Mouse (Mus musculus) kidney, postnatal 25 days (tissue): Measurements from ENCODE around the gene Nmnat3.

Source experiments
- DNase-seq, 2 experiments: peaks; one replicate each; pipeline ENCODE4 v3.0.0; 2021; ENCODE audit warnings: mixed read lengths in 2 of 2

Nmnat3 gene

DNA sequence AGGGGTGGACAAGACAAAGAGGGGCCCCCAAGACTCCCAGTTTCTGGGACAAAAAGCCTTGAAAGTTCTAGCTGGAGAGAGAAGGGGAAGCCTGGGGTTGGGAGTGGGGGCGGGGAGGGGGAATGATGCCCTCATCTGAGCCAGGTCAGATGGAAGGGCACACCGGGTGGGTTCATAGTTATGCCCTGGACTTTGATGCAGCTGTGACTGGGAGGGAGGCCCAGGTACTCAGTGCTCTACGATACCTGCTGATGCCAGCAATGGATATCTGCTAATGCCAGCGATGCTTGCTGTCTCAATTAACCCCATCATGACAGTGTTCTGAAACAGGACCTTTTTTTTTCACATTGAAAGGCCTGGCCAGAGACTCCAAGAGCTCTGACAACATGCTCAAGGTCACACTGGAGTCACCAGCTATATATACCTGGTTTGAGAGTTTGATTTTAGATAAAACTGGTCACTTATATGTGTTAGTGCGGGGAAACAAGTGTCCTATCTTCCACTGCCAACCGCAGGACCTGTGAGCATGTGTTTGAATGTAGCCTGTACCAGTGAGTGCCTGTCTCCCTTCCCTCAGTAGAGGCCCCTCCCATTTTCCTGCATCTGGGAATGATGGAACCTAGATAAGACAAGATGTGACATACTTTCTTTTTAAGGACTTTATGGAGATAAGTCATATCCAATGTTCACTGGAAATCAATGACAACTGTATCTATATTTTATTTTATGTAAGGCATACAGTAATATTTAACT, 25.6 kb downstream of the Nmnat3 start:
- DNase-seq, result peak; percentile 11 to 65

- DNase-seq, result no peak
Observed at GRCm38 (mm10) chr9:98313587-98313986, 26.4 kb downstream of the Nmnat3 start.

- no peak for DNase-seq
Observed at GRCm38 (mm10) chr9:98314059-98314650, 26.9 kb downstream of the Nmnat3 start.

DNA sequence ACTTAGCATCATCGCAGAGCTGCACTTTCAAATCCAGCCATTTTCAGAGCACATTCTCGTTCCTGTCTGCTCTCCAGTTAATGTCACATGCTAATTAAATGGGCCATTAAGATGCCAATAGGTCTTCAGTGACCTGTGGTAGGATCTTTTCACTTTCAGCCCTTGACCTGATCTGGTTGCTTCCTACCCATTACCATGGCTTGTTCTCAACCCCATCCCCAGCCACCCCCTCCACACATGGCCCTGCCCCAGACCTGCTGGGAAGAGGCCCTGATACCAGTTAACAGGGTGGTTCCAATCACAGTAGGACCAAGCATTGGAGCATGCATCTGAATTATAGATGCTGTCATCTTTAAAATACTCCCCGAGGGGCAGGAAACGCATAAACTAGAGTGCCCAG, 30.7 kb downstream of the Nmnat3 start:
- no peak for DNase-seq

- DNase-seq, result no peak
Observed at GRCm38 (mm10) chr9:98318875-98319274, 31.6 kb downstream of the Nmnat3 start.

GRCm38 (mm10) chr9:98320785-98321184, 33.5 kb downstream of the Nmnat3 start:
- DNase-seq, result no peak

DNA sequence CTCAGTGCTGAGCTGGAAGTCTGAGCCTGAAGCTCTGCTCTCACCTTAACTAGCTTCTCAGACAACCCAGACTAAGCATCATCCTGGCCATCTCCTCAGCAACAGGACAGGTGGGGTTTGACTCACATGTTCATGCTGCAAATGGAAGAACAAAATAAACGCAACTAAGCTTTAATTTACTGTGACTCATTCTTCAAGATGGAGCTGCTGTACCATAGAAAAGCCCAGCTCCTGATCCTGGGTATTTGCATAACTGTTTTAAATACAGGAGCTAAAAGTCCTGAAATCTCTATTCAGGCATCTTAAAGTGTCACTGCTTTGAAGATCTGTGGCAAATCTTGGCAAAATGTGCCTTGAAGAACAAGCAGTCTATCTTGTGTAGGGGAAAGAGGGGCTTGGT, 38.9 kb downstream of the Nmnat3 start:
- DNase-seq, result no peak

DNA sequence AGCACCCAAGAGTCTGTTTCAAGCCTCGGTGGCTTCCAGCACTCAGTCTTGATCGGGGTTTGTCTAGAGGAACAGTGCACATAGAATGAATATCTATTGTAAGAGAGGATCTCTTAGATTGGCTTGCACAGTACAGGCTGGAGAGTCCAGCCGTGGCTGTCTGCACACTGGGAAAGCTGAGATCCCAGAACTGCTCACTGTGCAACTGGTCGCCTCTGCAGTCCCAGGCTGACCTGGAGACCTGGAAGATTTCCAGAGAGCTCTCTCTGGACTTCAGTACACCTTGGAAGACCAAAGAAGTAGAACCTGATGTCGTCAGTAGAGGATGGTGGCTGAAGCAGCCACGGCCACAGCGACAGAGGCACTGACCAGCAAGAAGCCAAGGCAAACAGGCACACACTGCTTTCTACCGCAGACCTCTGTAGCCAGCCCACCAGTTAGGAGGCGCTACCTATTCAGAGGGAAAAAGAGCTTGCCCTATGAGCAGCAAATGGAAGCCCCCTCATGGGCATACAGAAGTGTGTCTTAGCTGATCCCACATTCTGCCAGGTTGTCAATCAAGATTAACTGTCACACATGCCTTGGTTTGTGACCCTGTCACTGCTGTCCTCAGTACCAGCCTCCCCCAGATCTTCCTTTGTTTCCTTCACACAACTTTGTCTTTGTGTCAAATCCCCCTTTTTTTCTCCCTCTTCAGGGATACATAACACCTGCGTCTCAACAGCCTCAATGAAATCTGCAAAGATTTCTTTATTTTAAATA, 41.4 kb downstream of the Nmnat3 start:
- DNase-seq, result peak; percentile 58 to 78

GRCm38 (mm10) chr9:98329274-98330105, 42.3 kb downstream of the Nmnat3 start:
- DNase-seq, result peak; percentile 83 to 93

DNA sequence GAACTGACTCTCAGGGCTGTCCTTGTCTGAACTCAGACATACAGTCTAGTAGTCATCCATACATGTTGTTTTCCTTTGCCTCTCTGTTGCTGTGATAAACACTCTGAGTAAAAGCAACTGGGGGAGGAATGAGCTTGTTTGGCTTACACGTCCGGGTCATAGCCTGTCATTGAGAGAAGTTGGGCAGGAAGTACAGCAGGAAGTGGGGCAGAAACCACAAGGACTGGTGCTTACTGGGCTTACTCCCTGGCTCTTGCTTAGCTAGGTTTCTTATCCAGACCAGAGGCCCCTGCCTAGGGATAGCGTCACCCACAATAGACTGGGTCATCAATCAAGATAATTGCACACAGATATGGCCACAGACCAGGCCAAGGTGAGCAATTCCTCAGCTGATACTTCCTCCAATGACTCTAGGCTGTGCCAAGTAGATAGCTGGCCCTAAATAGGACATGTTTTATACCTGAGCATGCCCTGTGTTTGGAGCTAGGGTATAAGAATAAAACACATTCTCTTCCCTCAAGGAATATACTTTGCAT, 46.1 kb downstream of the Nmnat3 start:
- no peak for DNase-seq

DNA sequence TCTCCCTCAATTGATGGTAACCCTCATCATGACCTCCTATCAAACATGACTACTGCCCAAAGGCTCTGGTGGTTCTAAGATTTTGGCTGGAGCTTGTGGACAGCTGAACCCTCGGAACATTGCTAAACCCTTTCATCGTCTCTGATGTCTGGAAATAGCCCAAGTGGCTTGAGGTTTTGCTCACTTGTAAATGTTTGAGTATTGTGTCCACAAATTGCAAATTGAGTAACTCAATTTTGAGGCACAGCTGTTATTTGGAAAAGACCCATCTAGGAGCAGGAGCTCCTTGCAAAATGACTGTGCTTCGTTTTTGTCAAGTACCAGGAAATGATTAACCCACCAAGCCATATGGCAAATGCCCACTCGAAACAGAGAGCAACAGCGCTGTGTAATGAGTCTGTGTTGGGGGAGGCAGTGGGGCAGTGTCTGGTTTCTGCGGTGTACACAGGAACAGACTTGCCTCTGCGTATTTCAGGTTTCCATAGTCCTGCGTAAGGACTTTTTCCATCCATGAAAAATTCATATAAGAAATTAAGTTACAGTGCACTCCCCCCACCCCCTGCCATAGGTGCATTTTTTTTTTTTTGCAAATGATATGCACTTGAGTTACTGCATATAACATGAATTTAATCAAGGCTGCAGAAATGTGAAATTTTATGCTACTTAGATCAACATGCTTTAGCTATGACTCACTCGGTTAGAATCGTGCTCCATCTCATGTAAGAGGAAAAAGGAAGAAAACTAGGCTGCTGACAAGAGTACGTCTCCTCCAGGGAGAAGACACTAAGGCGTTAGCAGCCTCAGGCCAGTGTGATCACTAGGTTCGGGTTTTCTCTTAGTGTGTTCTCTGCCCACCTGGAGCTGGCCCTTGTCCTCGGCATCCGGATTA, 50.9 kb downstream of the Nmnat3 start:
- no peak for DNase-seq

DNA sequence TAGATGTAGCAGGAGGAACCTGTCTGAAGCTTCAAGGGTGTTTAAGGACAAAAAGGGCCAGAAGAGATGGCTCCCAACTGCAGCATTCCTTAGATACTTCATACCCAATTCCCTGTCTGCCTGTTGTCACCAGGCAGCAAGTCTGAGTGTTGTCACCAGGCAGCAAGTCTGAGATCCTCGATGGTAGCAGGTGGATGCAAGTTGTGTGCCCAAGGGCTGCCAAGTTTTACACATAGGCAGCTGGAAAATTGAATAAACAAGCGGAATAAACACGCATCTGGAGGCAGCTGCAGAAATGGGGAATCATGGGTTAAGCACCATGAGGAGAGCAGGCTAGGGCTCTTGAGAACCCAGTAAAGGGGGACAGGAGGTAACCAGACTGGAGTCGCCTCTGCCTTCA, 52.7 kb downstream of the Nmnat3 start:
- no peak for DNase-seq

DNA sequence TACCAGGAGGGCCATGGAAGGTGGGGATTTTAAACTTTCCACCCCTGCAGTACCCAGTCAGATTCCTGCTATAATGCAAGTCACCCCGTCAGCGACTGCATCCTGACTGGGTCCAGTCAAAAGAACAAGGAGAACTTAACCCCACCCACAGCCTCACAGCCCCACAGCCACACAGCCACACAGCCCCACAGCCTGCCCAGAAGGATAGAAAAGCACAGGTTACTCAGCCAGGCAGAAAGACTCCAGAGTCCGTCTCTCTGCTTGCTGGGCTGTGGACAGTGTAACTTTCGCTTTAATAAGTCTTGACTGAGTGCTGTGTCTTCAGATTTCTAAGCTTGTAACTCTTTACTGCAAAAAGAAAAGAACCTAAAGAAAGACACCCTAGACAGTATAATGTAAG, 53.2 kb downstream of the Nmnat3 start:
- DNase-seq, result peak; percentile 17 to 63

DNA sequence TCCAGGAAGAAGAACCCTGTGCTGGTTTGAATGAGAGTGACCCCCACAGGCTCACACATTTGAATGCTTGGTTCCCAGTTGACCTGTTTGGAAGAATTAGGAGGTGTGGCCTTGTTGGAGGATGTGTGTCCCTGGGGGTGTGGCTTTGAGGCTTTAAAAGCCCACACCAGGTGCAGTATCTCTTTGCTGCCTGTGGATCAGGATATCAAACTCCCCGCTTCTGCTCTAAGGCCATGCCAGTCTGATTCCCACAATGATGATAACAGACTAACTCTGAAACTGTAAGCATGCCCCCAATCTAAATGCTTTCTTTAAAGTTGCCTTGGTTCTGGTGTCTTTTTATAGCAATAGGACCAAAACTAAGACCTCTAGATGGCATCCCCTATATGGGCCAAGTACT, 58.6 kb downstream of the Nmnat3 start:
- DNase-seq, result no peak

- no peak for DNase-seq
Observed at GRCm38 (mm10) chr9:98346240-98346639, 59.0 kb downstream of the Nmnat3 start.

DNA sequence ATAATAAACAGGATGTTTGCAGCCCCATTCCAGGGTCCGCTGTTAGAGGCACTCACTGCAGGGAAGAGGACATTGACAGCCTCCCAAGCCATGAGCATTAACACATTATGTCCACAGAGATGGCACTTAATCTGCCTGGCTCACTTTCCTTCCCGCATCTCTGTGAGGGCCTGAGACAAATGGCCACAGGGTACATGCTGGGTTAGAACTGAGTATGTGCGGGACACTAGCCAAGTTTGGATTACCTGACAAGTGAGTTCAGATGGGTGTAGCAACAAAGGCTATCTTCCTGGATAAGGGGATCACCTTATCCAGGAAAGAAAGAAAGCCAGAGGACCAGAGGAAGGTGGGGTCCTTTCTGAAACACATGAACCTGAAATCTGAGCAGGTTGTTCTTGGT, 59.8 kb downstream of the Nmnat3 start:
- no peak for DNase-seq

DNA sequence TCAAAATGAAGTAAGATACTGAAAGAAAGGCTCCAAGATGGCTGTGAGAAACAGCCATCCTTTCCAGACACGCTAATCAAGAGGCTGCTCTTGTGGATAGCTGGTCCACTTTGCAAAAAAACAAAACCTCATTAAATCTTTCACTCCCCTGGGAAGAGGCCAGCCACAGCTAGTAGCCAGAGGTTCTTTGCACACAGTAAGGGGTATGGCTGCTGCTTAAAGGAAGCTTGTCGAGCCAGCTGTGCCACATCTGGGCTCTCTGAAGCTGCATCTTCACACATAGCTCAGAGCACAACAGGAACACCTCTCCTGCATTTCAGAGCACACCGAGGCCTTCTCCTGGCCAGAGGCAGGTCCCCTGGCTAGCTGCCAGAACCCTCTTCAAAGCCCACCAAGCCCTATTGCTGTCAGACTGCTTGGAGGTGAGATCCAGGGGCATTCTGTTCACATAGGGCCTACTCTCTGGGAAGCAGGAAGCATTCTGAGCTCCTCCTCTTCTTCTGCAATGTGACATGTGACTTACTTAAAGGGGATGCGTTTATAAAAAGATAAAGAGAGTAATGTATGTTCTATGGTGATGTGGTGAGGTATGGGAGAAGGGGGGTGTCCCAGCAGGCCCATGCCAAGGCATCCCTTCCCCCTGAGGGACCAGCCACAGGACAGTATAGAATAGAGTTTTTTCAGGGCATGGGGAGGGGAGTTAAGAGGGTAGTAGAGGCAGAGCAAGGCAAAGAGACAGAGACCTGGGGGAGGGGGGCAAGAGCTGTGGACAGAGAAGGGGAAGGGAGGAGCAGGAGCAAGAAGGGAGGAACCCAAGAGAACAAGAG, 63.3 kb downstream of the Nmnat3 start:
- no peak for DNase-seq

DNA sequence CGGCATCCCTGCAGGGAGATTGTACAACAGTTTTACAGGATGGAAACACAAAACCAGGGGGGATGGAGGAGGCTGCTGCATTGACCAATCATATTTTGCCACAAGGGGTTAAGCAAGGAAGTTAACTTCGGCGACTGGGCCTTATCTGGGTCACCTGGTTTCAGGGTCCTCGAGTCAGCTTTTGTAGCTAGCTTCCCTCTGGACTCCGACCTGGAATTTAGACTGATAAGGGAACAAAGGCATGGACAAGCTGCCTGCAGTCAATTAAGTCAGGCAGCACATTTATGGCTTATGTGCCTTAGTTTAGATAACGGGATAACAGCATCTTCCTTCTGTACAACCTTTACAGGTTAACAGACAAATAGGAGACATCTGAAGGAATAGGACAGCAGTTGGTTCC, 65.1 kb downstream of the Nmnat3 start:
- no peak for DNase-seq

- no peak for DNase-seq
Observed at GRCm38 (mm10) chr9:98354919-98355318, 67.7 kb downstream of the Nmnat3 start.

GRCm38 (mm10) chr9:98361047-98361446, 73.8 kb downstream of the Nmnat3 start:
- no peak for DNase-seq

- DNase-seq, result no peak
Observed at GRCm38 (mm10) chr9:98366075-98366474, 78.8 kb downstream of the Nmnat3 start.
